Mouse (Mus musculus): ENCODE measurements at regions not wholly inside any gene's neighbourhood (a gene's known extent, or its start where the extent isn't known, plus 50 kb on each side); places are given as distances from the start of the nearest gene placed in this dataset.
"Not testable (repeated sequence)": the region's sequence is repeated elsewhere in the genome, so short reads cannot be mapped to it uniquely, and the experiment has no call there.

DNA sequence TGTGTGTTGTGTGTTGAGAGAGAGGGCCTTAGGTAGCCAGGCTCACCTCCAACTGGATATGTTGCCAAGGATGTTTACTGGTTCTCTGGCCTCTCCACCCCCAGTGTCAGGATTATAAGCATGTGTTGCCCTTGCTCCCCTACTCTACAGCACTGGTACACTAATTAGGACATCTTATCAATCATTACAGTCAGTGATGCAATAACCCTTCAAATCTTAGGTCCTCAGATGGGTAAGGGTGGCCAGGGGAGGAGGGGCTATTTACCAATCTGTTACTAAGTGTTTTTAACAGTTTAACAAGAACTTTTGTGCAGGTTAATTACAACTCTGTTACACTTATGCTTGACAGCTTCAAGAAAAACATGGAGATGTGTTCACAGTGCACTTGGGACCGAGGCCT lies 80.1 kb upstream of the Cyp2b13 start:
- Histone ChIP-seq H3K79me3 (ENCODE audit: low read depth) (no peaks in the 10 kb centered on the region), H3ac (ENCODE audit: control insufficient read depth, insufficient read length, low read depth) (no peak overlapping the region), H3K27me3 (ENCODE audit: control insufficient read depth, insufficient read depth, insufficient read length) (no peaks in the 10 kb centered on the region), H3K79me2 (ENCODE audit: control insufficient read depth, insufficient read depth) (no peaks in the 10 kb centered on the region), H3K4me3 (ENCODE audit: insufficient read depth, poor library complexity, severe bottlenecking) (no peak overlapping the region), H3K36me3 (ENCODE audit: control insufficient read depth, insufficient read depth) (no peaks in the 10 kb centered on the region)
- TF ChIP-seq FOSL1 (IDR thresholded peaks at IDR 0.05; ENCODE audit: insufficient read depth, low read length, poor library complexity, severe bottlenecking) = no peak
- TF ChIP-seq MAX (IDR thresholded peaks at IDR 0.05) = no peak

DNA sequence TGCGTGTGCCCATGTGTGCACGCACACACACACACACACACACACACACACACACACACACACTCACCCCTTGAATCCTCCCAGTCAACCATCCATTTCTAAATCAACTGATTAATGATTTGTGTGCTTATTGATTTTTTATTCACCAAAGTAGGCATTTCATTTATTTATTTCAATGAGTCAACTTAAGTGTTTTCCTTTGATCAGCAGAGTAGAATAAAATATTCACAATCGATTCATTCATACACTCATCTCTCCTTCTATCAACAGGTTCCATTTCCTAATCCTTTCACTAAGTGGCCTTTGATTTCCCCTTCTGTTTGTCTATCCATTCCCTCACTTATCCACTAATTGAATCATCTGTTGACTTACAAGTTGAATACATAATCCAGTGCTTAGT lies 74.3 kb upstream of the Cyp2b13 start:
- Histone ChIP-seq H3K79me3 (ENCODE audit: low read depth) (no peaks in the 10 kb centered on the region), H3K4me3 (ENCODE audit: insufficient read depth, poor library complexity, severe bottlenecking) (no peak overlapping the region), H3K27me3 (ENCODE audit: control insufficient read depth, insufficient read depth, insufficient read length) (no peaks in the 10 kb centered on the region), H3K79me2 (ENCODE audit: control insufficient read depth, insufficient read depth) (no peaks in the 10 kb centered on the region), H3ac (ENCODE audit: control insufficient read depth, insufficient read length, low read depth) (no peak overlapping the region), H3K36me3 (ENCODE audit: control insufficient read depth, insufficient read depth) (no peaks in the 10 kb centered on the region)
- TF ChIP-seq USF1 (IDR thresholded peaks at IDR 0.05; ENCODE audit: low read depth) (no peak), MYOG (IDR thresholded peaks at IDR 0.05; ENCODE audit: control insufficient read depth, extremely low read depth, insufficient read length) (no peak), MYOD1 (IDR thresholded peaks at IDR 0.05; ENCODE audit: control insufficient read depth, insufficient read length, low read depth) (no peak), FOSL1 (IDR thresholded peaks at IDR 0.05; ENCODE audit: insufficient read depth, low read length, poor library complexity, severe bottlenecking) (no peak), CEBPB (IDR thresholded peaks at IDR 0.05; ENCODE audit: low read depth) (no peak), CTCF (IDR thresholded peaks at IDR 0.05; ENCODE audit: control insufficient read depth, insufficient read depth, insufficient read length) (no peak), MAX (IDR thresholded peaks at IDR 0.05) (no peak)

DNA sequence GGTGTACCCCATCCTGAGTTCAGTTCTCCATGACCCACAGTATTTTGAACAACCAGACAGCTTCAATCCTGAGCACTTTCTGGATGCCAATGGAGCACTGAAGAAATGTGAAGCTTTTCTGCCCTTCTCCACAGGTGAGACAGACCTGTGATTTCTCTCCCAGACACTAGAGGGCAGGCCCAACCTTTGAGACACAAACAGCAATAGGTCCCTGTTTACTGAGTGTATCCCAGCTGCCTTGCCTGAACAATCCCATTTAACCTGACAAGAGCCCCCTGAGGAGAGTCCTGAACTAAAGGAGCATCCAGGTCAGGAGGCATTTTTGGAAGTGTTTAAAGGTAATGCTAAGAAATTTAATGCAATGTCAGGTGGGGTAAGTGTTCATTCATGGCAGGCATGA lies 73.0 kb upstream of the Cyp2b13 start:
- no peak overlapping the region for H3K4me3 ChIP-seq (ENCODE audit: insufficient read depth, poor library complexity, severe bottlenecking)
- H3K36me3 ChIP-seq (ENCODE audit: control insufficient read depth, insufficient read depth) = no peaks in the 10 kb centered on the region
- TF ChIP-seq CTCF (IDR thresholded peaks at IDR 0.05; ENCODE audit: control insufficient read depth, insufficient read depth, insufficient read length) = no peak
- no peaks in the 10 kb centered on the region for H3K27me3 ChIP-seq (ENCODE audit: control insufficient read depth, insufficient read depth, insufficient read length)
- no peaks in the 10 kb centered on the region for H3K79me2 ChIP-seq (ENCODE audit: control insufficient read depth, insufficient read depth)
- H3K79me3 ChIP-seq (ENCODE audit: low read depth) = no peaks in the 10 kb centered on the region
- no peak overlapping the region for H3ac ChIP-seq (ENCODE audit: control insufficient read depth, insufficient read length, low read depth)

DNA sequence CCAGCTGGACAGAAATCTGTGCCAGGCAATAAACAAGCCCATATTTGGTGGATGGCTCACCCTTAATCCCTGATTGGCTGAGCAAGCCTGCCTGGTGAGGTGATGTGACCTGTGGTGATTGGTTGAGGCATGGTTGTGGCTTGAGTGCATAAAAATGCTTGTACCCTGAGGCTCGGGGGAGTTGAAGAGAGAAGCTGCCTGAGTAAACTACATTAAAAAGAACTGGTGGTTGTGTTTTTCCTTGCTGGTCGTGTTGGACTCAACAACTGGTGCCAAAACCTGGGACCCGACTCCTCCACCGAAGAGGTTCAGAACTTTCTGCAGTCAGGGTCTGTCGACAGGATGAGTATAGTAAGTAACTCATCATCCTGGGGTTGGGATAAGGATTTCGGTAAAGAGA lies 55.4 kb upstream of the Cyp2b13 start:
- H3K27me3 ChIP-seq (ENCODE audit: control insufficient read depth, insufficient read depth, insufficient read length) = not testable (repeated sequence)

DNA sequence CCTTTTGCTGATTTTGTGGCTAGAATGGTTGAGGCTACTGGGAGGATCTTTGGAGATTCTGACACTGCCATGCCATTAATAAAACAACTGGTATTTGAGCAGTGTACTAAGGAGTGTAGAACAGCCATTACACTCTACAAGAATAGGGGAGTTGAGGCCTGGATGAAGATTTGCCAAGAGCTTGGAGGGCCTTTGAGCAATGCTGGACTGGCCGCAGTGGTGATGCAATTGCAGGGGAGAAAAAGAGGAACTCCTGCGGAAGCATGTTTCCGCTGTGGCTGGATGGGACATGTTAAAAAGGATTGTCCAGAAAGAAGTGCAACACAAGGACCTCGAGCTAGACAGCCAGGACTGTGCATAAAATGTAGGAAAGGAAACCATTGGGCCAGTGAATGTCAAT lies 53.2 kb upstream of the Cyp2b13 start:
- H3ac ChIP-seq (ENCODE audit: control insufficient read depth, insufficient read length, low read depth) = no peak overlapping the region
- H3K79me2 ChIP-seq (ENCODE audit: control insufficient read depth, insufficient read depth) = peaks cover 4% of the 10 kb centered on the region
- H3K4me3 ChIP-seq (ENCODE audit: insufficient read depth, poor library complexity, severe bottlenecking) = no peak overlapping the region
- no peaks in the 10 kb centered on the region for H3K79me3 ChIP-seq (ENCODE audit: low read depth)
- TF ChIP-seq USF1 (IDR thresholded peaks at IDR 0.05; ENCODE audit: low read depth) (no peak), MYOG (IDR thresholded peaks at IDR 0.05; ENCODE audit: control insufficient read depth, extremely low read depth, insufficient read length) (no peak), FOSL1 (IDR thresholded peaks at IDR 0.05; ENCODE audit: insufficient read depth, low read length, poor library complexity, severe bottlenecking) (no peak), CEBPB (IDR thresholded peaks at IDR 0.05; ENCODE audit: low read depth) (no peak), CTCF (IDR thresholded peaks at IDR 0.05; ENCODE audit: control insufficient read depth, insufficient read depth, insufficient read length) (no peak), MAX (IDR thresholded peaks at IDR 0.05) (no peak), MYOD1 (IDR thresholded peaks at IDR 0.05; ENCODE audit: control insufficient read depth, insufficient read length, low read depth) (no peak)
- H3K36me3 ChIP-seq (ENCODE audit: control insufficient read depth, insufficient read depth) = no peaks in the 10 kb centered on the region
- no peaks in the 10 kb centered on the region for H3K27me3 ChIP-seq (ENCODE audit: control insufficient read depth, insufficient read depth, insufficient read length)

More for the DNA sequence above, 55.4 kb upstream of the Cyp2b13 start:
- not testable (repeated sequence) for H3ac ChIP-seq (ENCODE audit: control insufficient read depth, insufficient read length, low read depth); H3K79me2 ChIP-seq (ENCODE audit: control insufficient read depth, insufficient read depth); H3K36me3 ChIP-seq (ENCODE audit: control insufficient read depth, insufficient read depth); H3K79me3 ChIP-seq (ENCODE audit: low read depth)
- peak overlapping the region; percentile 29 for H3K4me3 ChIP-seq (ENCODE audit: insufficient read depth, poor library complexity, severe bottlenecking)
